Mouse (Mus musculus) kidney, postnatal 0 days (tissue): ENCODE data around the gene Ikzf3. TPM values are rescaled to one million over a fixed set of nuclear protein-coding genes. Genes with fewer than 3 reads are reported as not detected.

Experiments
- ATAC-seq: fragments of 200-750 bp; cut with Nextera tagmentation; replicated peaks from 2 replicates; pipeline ENCODE4 v1.8.0; 2017; ENCODE audit warnings: low read depth, moderate number of reproducible peaks, moderate TSS enrichment, moderate library complexity; ENCODE audit not compliant: low FRiP score
- DNase-seq: peaks from one replicate; pipeline ENCODE4 v3.0.0-alpha.2; 2016; ENCODE audit warnings: low spot score
- H3K27ac ChIP-seq: fragments of 300-500 bp; sonication (generic); 2 replicates; pipeline ENCODE4 v1.5.1; 2014; ENCODE audit warnings: mild to moderate bottlenecking
- H3K27me3 ChIP-seq: fragments of 300-500 bp; sonication (generic); 2 replicates; pipeline ENCODE4 v1.6.1; 2014; ENCODE audit warnings: low read length, mixed read lengths; ENCODE audit not compliant: insufficient read depth
- H3K36me3 ChIP-seq: fragments of 300-500 bp; sonication (generic); 2 replicates; pipeline ENCODE4 v1.6.1; 2014; ENCODE audit warnings: low read length, mixed read lengths; ENCODE audit not compliant: insufficient read depth
- H3K4me1 ChIP-seq: fragments of 300-500 bp; sonication (generic); replicated peaks from 2 replicates; pipeline ENCODE4 v1.6.1; 2014; ENCODE audit warnings: antibody characterized with exemption, low read length, mixed read lengths; ENCODE audit not compliant: insufficient read depth
- H3K4me2 ChIP-seq: fragments of 300-500 bp; sonication (generic); 2 replicates; pipeline ENCODE4 v1.6.1; 2014; ENCODE audit warnings: mild to moderate bottlenecking, low read length, moderate library complexity, mixed read lengths
- H3K4me3 ChIP-seq: fragments of 300-500 bp; sonication (generic); replicated peaks from 2 replicates; pipeline ENCODE4 v1.5.1; 2014; ENCODE audit warnings: low read depth, low read length
- H3K9ac ChIP-seq: fragments of 300-500 bp; sonication (generic); 2 replicates; pipeline ENCODE4 v1.6.1; 2014; ENCODE audit warnings: low read depth, low read length
- H3K9me3 ChIP-seq: fragments of 300-500 bp; sonication (generic); replicated peaks from 2 replicates; pipeline ENCODE4 v1.6.1; 2016; ENCODE audit warnings: low read length, inconsistent platforms, mixed read lengths
- CTCF ChIP-seq: IDR thresholded peaks from 2 replicates; pipeline ENCODE4 v1.5.1; 2016; ENCODE audit warnings: antibody characterized with exemption, low read depth, mild to moderate bottlenecking, moderate library complexity
- WGBS: fragments of 180-500 bp; shearing (Covaris S2); extraction: QIAGEN DNeasy Blood & Tissue Kit; methylation state at CpG from one replicate; pipeline ENCODE4 v1.1.7; 2014; 5-methylcytosine and 5-hydroxymethylcytosine counted together
- polyA plus RNA-seq: library from polyadenylated mRNA; unstranded; fragments of >200 nt; fragmentation: Nextera tagmentation; extraction: Ambion mirVana; gene quantifications from 2 replicates; pipeline ENCODE4 v1.2.1, GENCODE M21; 2015

The Ikzf3 gene
- polyA plus RNA-seq, 1 experiment from 2014 or later, result 0.29 TPM

DNA sequence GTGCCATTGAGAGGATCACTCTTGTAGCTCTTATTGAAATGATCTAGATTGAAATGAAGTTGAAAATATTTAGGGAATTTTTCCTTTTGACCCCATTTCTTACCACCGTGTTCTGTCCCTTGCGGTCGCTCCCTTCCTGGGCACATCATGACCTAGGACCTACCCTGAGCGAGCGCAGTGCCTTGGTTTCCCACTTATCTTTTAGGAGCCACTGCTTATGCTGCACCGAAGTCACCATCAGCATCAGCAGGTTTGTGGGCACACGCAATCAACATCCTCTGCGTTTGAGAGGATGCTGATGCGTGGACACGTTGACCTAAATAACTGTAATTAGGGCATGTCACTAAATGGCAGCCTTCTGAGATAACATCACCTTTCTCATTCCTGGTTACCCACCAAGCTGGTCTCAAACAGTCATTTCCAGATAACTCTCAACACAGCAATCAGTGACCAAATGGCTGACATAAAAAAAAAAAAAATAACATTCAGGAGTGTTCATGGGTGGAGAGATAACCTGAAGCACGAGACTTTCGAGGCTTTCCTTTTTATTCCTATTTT lies 65.8 kb downstream of the Ikzf3 start:
- Histone ChIP-seq H3K4me2 (no peak overlapping the region), H3K4me3 (no peak overlapping the region), H3K27ac (no peak overlapping the region), H3K4me1 (no peaks in the 10 kb centered on the region), H3K36me3 (no peaks in the 10 kb centered on the region), H3K9ac (no peak overlapping the region), H3K27me3 (no peaks in the 10 kb centered on the region), H3K9me3 (no peaks in the 10 kb centered on the region)
- no peak for TF ChIP-seq CTCF
- DNase-seq, result no peak
- 81% methylated on average over 12 of the region's 12 CpGs for WGBS
- ATAC-seq, result no peak

GRCm38 (mm10) chr11:98479026-98479939 lies 66.5 kb downstream of the Ikzf3 start:
- Histone ChIP-seq H3K36me3 (no peaks in the 10 kb centered on the region), H3K9ac (no peak overlapping the region), H3K27ac (no peak overlapping the region), H3K9me3 (no peaks in the 10 kb centered on the region), H3K4me1 (no peaks in the 10 kb centered on the region), H3K27me3 (no peaks in the 10 kb centered on the region), H3K4me3 (no peak overlapping the region), H3K4me2 (no peak overlapping the region)
- ATAC-seq, result no peak
- 79% methylated on average over 13 of the region's 13 CpGs for WGBS
- DNase-seq, result no peak
- no peak for TF ChIP-seq CTCF

DNA sequence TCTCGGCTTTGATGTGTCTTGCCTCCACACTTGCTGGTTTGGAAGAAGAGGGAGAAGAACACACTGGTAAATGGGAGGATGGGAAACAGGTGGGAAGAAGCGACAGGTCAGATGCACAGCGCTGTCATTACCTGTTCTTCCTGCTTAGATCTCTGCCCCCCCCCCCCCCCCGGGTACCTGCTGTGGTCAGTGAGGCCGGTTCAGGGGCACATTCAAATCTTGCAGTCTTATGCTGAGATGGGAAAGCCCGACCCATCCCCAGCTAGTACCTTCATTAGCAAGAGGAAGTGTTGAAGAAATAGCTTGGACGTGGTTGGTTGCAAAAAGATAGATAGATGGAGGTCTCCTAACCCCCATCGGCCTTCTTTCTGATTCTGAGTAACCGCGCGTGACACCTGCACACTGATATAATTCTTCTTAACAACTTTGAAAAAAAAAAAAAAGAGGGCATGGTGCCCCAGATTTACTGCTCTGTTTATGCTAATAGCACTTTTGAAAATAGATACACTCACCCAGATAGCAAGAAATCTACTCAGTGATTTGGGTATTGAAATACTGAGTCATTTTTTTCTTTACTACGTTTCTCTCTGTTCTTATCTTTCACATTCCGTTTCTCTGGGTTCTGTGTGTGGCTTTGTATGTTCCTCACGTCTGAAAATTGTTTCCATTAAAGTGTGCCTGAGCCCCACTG lies 68.7 kb downstream of the Ikzf3 start:
- Histone ChIP-seq H3K4me1 (no peaks in the 10 kb centered on the region), H3K9ac (no peak overlapping the region), H3K27ac (no peak overlapping the region), H3K27me3 (no peaks in the 10 kb centered on the region), H3K36me3 (no peaks in the 10 kb centered on the region), H3K9me3 (no peaks in the 10 kb centered on the region), H3K4me2 (no peak overlapping the region), H3K4me3 (no peak overlapping the region)
- TF ChIP-seq CTCF, result no peak
- no peak for ATAC-seq
- no peak for DNase-seq
- WGBS, result 46% methylated on average over 14 of the region's 14 CpGs

DNA sequence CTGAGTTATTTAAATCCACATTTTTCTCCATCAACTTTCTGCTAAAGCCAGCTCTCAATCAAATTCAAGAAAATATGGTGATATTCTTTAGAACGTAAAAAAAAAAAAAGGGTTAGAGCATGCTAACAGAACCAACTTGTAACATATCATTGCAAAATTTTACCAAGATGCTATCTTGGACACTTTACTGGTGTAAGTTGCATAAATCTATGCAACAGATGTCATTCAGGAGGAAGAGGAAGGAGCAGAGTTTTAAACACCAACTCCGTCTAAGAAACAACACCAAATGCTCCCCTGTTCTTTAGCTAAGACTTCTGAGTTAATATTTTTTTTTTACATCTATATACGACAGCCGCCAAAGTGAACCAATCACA lies 69.4 kb downstream of the Ikzf3 start:
- ATAC-seq, result no peak
- H3K4me3 ChIP-seq, result no peak overlapping the region
- H3K9me3 ChIP-seq, result no peaks in the 10 kb centered on the region
- no peak overlapping the region for H3K4me2 ChIP-seq
- no peaks in the 10 kb centered on the region for H3K27me3 ChIP-seq
- H3K36me3 ChIP-seq, result no peaks in the 10 kb centered on the region
- H3K9ac ChIP-seq, result no peak overlapping the region
- no peaks in the 10 kb centered on the region for H3K4me1 ChIP-seq
- WGBS, result 77% methylated on average over 4 of the region's 4 CpGs
- no peak for DNase-seq
- no peak overlapping the region for H3K27ac ChIP-seq
- TF ChIP-seq CTCF, result no peak

DNA sequence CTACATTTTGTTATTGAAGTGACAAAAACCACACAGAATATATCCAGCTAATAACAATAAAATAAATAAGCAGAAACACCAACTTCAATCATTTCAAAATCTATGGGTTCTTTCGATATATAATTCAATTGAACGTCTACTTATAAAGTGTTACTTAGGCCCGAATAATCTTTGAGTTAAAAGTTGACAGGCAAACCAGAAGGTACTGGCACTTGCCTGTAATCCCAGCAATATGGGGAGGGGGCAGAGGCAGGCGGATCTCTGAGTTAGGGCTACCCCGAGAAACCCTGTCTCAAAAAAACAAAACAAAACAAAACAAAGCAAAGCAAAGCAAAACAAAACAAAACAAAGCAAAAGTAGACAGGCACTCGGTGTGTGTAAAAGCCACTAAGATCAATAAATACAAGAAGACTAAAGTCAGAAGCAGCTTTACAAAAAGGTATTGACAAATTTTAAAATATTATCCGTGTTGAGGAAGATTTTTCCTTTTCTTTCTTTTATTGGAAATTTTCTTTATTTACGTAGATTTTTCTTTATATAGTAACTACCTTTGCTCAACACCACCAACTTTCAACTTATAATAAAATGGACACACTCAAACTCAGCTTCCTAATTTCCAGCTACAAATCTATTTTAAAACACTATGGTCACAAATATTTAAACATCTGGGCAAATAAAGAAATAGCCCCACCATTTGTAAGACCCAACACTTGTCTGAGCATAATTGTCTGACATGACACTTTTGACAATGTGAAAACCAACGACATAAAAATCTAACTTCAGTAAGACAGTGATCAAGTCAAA lies 70.0 kb downstream of the Ikzf3 start:
- Histone ChIP-seq H3K27me3 (no peaks in the 10 kb centered on the region), H3K4me1 (no peaks in the 10 kb centered on the region), H3K4me3 (no peak overlapping the region), H3K9ac (no peak overlapping the region), H3K9me3 (no peaks in the 10 kb centered on the region), H3K27ac (no peak overlapping the region), H3K36me3 (no peaks in the 10 kb centered on the region), H3K4me2 (no peak overlapping the region)
- 84% methylated on average over 9 of the region's 9 CpGs for WGBS
- no peak for TF ChIP-seq CTCF
- ATAC-seq (no peak), DNase-seq (no peak)

- 89% methylated on average over 11 of the region's 11 CpGs for whole genome bisulfite sequencing
- Histone ChIP-seq H3K4me2 (no peak overlapping the region), H3K27ac (no peak overlapping the region), H3K9me3 (no peaks in the 10 kb centered on the region), H3K9ac (no peak overlapping the region), H3K27me3 (no peaks in the 10 kb centered on the region), H3K4me1 (no peaks in the 10 kb centered on the region), H3K4me3 (no peak overlapping the region), H3K36me3 (no peaks in the 10 kb centered on the region)
- no peak for ATAC-seq
- no peak for DNase-seq
- no peak for TF ChIP-seq CTCF
Observed at GRCm38 (mm10) chr11:98474967-98475366, 70.9 kb downstream of the Ikzf3 start.
